Mouse (Mus musculus) adrenal gland, adult (tissue): ENCODE results near the gene Uox.

Source experiments
- DNase-seq, 2 experiments: peaks; one replicate each; pipeline ENCODE4 v3.0.0; 2022 to 2023; ENCODE audit warnings: low spot score in 1 of 2; ENCODE audit not compliant: inconsistent age in 2 of 2

Gene Uox

GRCm38 (mm10) chr3:146570148-146570782 lies at the start of gene Uox:
Gene Uox (plus strand): TSS chr3:146570426.
- DNase-seq = no peak

- DNase-seq = peak; percentile 93 to 98
These were observed 49.2 kb upstream of the Uox start, which contains the start of gene Rpf1 for GRCm38 (mm10) chr3:146520798-146521651. Gene Rpf1 (minus strand): TSS chr3:146521429.

GRCm38 (mm10) chr3:146521652-146522020 lies 48.6 kb upstream of the Uox start:
- peak in 1 of 2 experiments; percentile 17 for DNase-seq

GRCm38 (mm10) chr3:146528335-146528734 lies 41.9 kb upstream of the Uox start:
- DNase-seq = no peak

GRCm38 (mm10) chr3:146534986-146535385 lies 35.2 kb upstream of the Uox start:
- no peak for DNase-seq

GRCm38 (mm10) chr3:146540521-146541273 lies 29.5 kb upstream of the Uox start:
- no peak for DNase-seq

GRCm38 (mm10) chr3:146543632-146544031 lies 26.6 kb upstream of the Uox start:
- no peak for DNase-seq

GRCm38 (mm10) chr3:146554816-146555215 lies 15.4 kb upstream of the Uox start:
- no peak for DNase-seq

- no peak for DNase-seq
These were observed 13.7 kb upstream of the Uox start for GRCm38 (mm10) chr3:146556567-146556966.

GRCm38 (mm10) chr3:146557507-146557906 lies 12.7 kb upstream of the Uox start:
- no peak for DNase-seq

- no peak for DNase-seq
These were observed 7.3 kb upstream of the Uox start for GRCm38 (mm10) chr3:146562936-146563335.

- DNase-seq = peak; percentile 77 to 94
These were observed 5.8 kb upstream of the Uox start for GRCm38 (mm10) chr3:146564268-146565064.

GRCm38 (mm10) chr3:146565065-146565411 lies 5.2 kb upstream of the Uox start:
- DNase-seq = no peak

- peak in 1 of 2 experiments; percentile 74 for DNase-seq
These were observed 2.9 kb upstream of the Uox start for GRCm38 (mm10) chr3:146567366-146567765.

GRCm38 (mm10) chr3:146567884-146568530 lies 2.2 kb upstream of the Uox start:
- peak; percentile 85 to 86 for DNase-seq

GRCm38 (mm10) chr3:146569594-146569993 lies 632 bp upstream of the Uox start:
- DNase-seq = peak; percentile 23 to 53

GRCm38 (mm10) chr3:146570939-146571338 lies 713 bp downstream of the Uox start:
- peak in 1 of 2 experiments; percentile 56 for DNase-seq

- DNase-seq = peak; percentile 21 to 36
These were observed 1.1 kb downstream of the Uox start for GRCm38 (mm10) chr3:146571341-146571740.

GRCm38 (mm10) chr3:146577591-146577990 lies 7.4 kb downstream of the Uox start:
- DNase-seq = no peak

- no peak for DNase-seq
These were observed 10.0 kb downstream of the Uox start for GRCm38 (mm10) chr3:146580039-146580729.
